8 mouse cellular contexts compared by ENCODE assay signal in the genomic region with DNA sequence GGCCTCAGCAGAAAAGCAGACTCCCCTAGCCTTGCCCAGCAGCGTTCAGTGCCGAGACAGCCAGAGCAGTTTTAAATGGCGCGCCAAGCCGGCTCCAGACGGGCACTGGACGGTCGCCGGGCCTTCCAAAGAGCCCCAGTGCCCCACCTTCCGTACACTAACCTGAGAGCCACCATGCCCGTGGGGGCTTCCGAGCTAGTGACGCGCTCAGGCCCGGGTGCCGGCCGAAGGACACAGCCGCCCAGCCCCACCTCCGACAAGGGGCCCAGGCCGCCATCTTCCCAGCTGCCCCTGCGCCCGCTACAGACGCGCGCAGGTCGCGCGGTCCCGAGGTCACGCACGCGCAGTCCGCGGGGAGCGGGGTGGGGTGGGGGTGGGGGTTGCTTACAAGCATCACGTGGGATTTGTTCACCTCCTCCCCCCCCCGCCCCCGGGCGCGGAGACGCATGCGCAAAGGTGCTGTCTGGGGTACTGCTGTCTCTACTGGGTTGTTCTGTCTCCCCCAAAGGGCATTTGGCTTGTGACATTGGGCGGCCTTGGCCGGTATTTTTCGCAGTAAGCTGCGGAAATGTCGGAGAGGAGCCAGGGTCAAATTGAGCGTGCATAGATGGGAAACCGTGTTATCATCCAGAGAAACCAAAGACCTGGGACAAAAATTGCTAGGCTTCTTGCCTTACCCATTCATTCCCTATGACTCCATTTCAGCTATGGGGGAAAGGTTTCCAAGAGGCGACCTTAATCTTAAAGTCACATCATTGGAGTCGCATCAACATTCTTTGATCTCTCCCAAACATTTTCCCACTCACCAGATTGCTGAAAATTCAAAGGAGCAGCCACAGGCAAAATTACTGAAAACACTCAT. TPM values are rescaled to one million over a fixed set of nuclear protein-coding genes. Genes with fewer than 3 reads are reported as not detected.
DNase-seq lines count a peak whose midpoint lies in the region; ATAC-seq and TF ChIP-seq lines count a peak whose summit lies in the region.

A gene (minus strand): TSS at position 341 of the 862 bp plus-strand sequence.

- H3K27me3 ChIP-seq in heart, embryonic 14.5 days (ENCODE audit: control insufficient read depth, insufficient read depth, low read length), result no peaks in the 10 kb centered on the region
- H3K27me3 ChIP-seq in liver, embryonic 14.5 days (ENCODE audit: control insufficient read depth, insufficient read depth, low read length), result no peaks in the 10 kb centered on the region
- H3K27me3 ChIP-seq in neural tube, embryonic 11.5 days (ENCODE audit: control insufficient read depth, insufficient read depth, low read length), result no peaks in the 10 kb centered on the region
- H3K27me3 ChIP-seq in stomach, postnatal 0 days (ENCODE audit: control insufficient read depth, insufficient read depth, low read length), result no peaks in the 10 kb centered on the region

- peak; percentile 62 for DNase-seq in c-Kit-negative CD71-positive TER-119-positive erythroid progenitor cells, embryonic 14.5 days (ENCODE audit: low read depth, low spot score)
- peak; percentile 83 for DNase-seq in fibroblast of lung, adult 2 months (ENCODE audit: low read depth)
- peak; percentile 97 to 98 for DNase-seq in kidney, postnatal 25 days
- DNase-seq in liver, embryonic 14.5 days (ENCODE audit: low read depth in 3 of 3, low spot score in 3 of 3), result peak; percentile 76 to 83 (median 78)
- DNase-seq in neural tube, embryonic 11.5 days (ENCODE audit: low spot score), result peak; percentile 99
- DNase-seq in stomach, postnatal 0 days (ENCODE audit: low spot score), result peak; percentile 98

- H3K4me1 ChIP-seq in heart, embryonic 14.5 days (ENCODE audit: control insufficient read depth in 2 of 2, insufficient read depth in 2 of 2, low read length in 2 of 2), result peaks cover 5 to 15% of the 10 kb centered on the region in 2 experiments; a peak in 3 of 4 replicates
- H3K4me1 ChIP-seq in liver, embryonic 14.5 days (replicated peaks; ENCODE audit: control insufficient read depth in 2 of 2, insufficient read depth in 2 of 2, low read length in 1 of 2), result peaks cover 2 to 9% of the 10 kb centered on the region in 2 experiments; a peak in 3 of 4 replicates
- peaks cover 7% of the 10 kb centered on the region; the same call in 1 of the 2 replicates for H3K4me1 ChIP-seq in neural tube, embryonic 11.5 days (ENCODE audit: control insufficient read depth, insufficient read depth, low read length)
- H3K4me1 ChIP-seq in stomach, postnatal 0 days (replicated peaks; ENCODE audit: control insufficient read depth, insufficient read depth), result no peaks in the 10 kb centered on the region

- no peaks in the 10 kb centered on the region for H3K9me3 ChIP-seq in heart, embryonic 14.5 days (ENCODE audit: control insufficient read depth, low read length)
- H3K9me3 ChIP-seq in liver, embryonic 14.5 days (ENCODE audit: control insufficient read depth, low read length), result no peaks in the 10 kb centered on the region
- H3K9me3 ChIP-seq in neural tube, embryonic 11.5 days (ENCODE audit: control insufficient read depth, low read length), result no peaks in the 10 kb centered on the region
- H3K9me3 ChIP-seq in stomach, postnatal 0 days (ENCODE audit: control insufficient read depth, low read length), result no peaks in the 10 kb centered on the region

- under 1% methylated on average over 45 of the region's 51 CpGs for WGBS in heart, embryonic 14.5 days
- WGBS in liver, embryonic 14.5 days (ENCODE audit: insufficient replicate concordance), result 1% methylated on average over 51 of the region's 51 CpGs
- under 1% methylated on average over 47 of the region's 51 CpGs for WGBS in neural tube, embryonic 11.5 days
- under 1% methylated on average over 33 of the region's 51 CpGs for WGBS in stomach, postnatal 0 days

- peak within 1 kb of the TSS; percentile 77 for H3K4me2 ChIP-seq in heart, embryonic 14.5 days (ENCODE audit: low read length)
- peak within 1 kb of the TSS; percentile 71 for H3K4me2 ChIP-seq in liver, embryonic 14.5 days (ENCODE audit: low read depth)
- H3K4me2 ChIP-seq in neural tube, embryonic 11.5 days (ENCODE audit: low read depth), result peak within 1 kb of the TSS; percentile 53
- peak within 1 kb of the TSS; percentile 73 for H3K4me2 ChIP-seq in stomach, postnatal 0 days (replicated peaks; ENCODE audit: low read depth)

- H3K4me3 ChIP-seq in heart, embryonic 14.5 days (ENCODE audit: control insufficient read depth in 1 of 2, insufficient read depth in 1 of 2, low read depth in 1 of 2, low read length in 2 of 2), result peak within 1 kb of the TSS; percentile 68 to 72
- H3K4me3 ChIP-seq in liver, embryonic 14.5 days (ENCODE audit: insufficient read depth in 1 of 2, low read depth in 2 of 2, low read length in 2 of 2), result peak within 1 kb of the TSS; percentile 90 to 94
- peak within 1 kb of the TSS; percentile 78 for H3K4me3 ChIP-seq in neural tube, embryonic 11.5 days (ENCODE audit: low read depth, low read length)
- peak within 1 kb of the TSS; percentile 84 for H3K4me3 ChIP-seq in stomach, postnatal 0 days (ENCODE audit: low read depth, low read length)

- H3K36me3 ChIP-seq in heart, embryonic 14.5 days (ENCODE audit: control insufficient read depth, insufficient read depth, low read length), result peaks cover 37% of the 10 kb centered on the region
- no peaks in the 10 kb centered on the region for H3K36me3 ChIP-seq in liver, embryonic 14.5 days (replicated peaks; ENCODE audit: control insufficient read depth, insufficient read depth, low read depth)
- no peaks in the 10 kb centered on the region; the same call in 1 of the 2 replicates for H3K36me3 ChIP-seq in neural tube, embryonic 11.5 days (ENCODE audit: control insufficient read depth, insufficient read depth, low read length)
- H3K36me3 ChIP-seq in stomach, postnatal 0 days (ENCODE audit: control insufficient read depth, insufficient read depth, low read length), result 0 out of 2 replicates have a peak, but pooled peaks cover 2% of the 10 kb centered on the region

- H3K9ac ChIP-seq in heart, embryonic 14.5 days (ENCODE audit: low read length), result peak within 1 kb of the TSS; percentile 86
- H3K9ac ChIP-seq in liver, embryonic 14.5 days (replicated peaks), result peak within 1 kb of the TSS; percentile 98
- peak within 1 kb of the TSS; percentile 97 for H3K9ac ChIP-seq in neural tube, embryonic 11.5 days (ENCODE audit: low read length)
- peak within 1 kb of the TSS; percentile 96 for H3K9ac ChIP-seq in stomach, postnatal 0 days (ENCODE audit: low read length)

- TF ChIP-seq CTCF in liver, embryonic 14.5 days (IDR thresholded peaks at IDR 0.05; ENCODE audit: low read depth), result no peak
- no peak for TF ChIP-seq CTCF in stomach, postnatal 0 days (IDR thresholded peaks at IDR 0.05; ENCODE audit: low read depth)

- TF ChIP-seq EP300 in liver, embryonic 14.5 days (IDR thresholded peaks at IDR 0.05; ENCODE audit: low read depth), result no peak
- no peak for TF ChIP-seq EP300 in stomach, postnatal 0 days (optimal IDR thresholded peaks at IDR 0.05)

- H3K27ac ChIP-seq in heart, embryonic 14.5 days (replicated peaks in 1 of 2; ENCODE audit: control insufficient read depth in 1 of 2, insufficient read depth in 1 of 2, low read depth in 2 of 2, low read length in 2 of 2), result peak within 1 kb of the TSS; percentile 86 to 90
- H3K27ac ChIP-seq in liver, embryonic 14.5 days, result peak within 1 kb of the TSS; percentile 65
- H3K27ac ChIP-seq in neural tube, embryonic 11.5 days (ENCODE audit: low read depth, low read length), result peak within 1 kb of the TSS; percentile 86
- peak within 1 kb of the TSS; percentile 93 for H3K27ac ChIP-seq in stomach, postnatal 0 days (replicated peaks)

- ATAC-seq in CD4-positive, CD25-positive, alpha-beta regulatory T cell, adult 4 months, result peak; percentile 89
- peak; percentile 98 for ATAC-seq in heart, embryonic 14.5 days (ENCODE audit: insufficient number of reproducible peaks, insufficient read depth, low FRiP score, low read depth)
- ATAC-seq in liver, embryonic 14.5 days (ENCODE audit: insufficient read depth), result peak; percentile 99
- ATAC-seq in neural tube, embryonic 11.5 days (ENCODE audit: insufficient read depth, low FRiP score, low TSS enrichment), result peak; percentile 97
- ATAC-seq in stomach, postnatal 0 days (ENCODE audit: low FRiP score, low TSS enrichment), result peak; percentile 100

RNA-seq across cellular contexts. Expression of the gene that starts here (rescaled TPM):
- 10 to 100 TPM; 19.1 to 29.5 TPM for polyA plus RNA-seq in CD4-positive, CD25-positive, alpha-beta regulatory T cell, adult 4 months (2017; shearing (Covaris generic))
- polyA plus RNA-seq in heart, embryonic 14.5 days (2014; fragmentation: Nextera tagmentation; extraction: Ambion mirVana), result 27.9 and 29.1 TPM in 2 replicates
- polyA plus RNA-seq in liver, embryonic 14.5 days (2012; rRNA removed), result 7.2 and 10.1 TPM in 2 replicates
- polyA plus RNA-seq in liver, embryonic 14.5 days (2014; fragmentation: Nextera tagmentation; extraction: Ambion mirVana), result 16.5 and 17.3 TPM in 2 replicates
- polyA plus RNA-seq in neural tube, embryonic 11.5 days (2014; fragmentation: Nextera tagmentation; extraction: Ambion mirVana), result 43.2 and 48.8 TPM in 2 replicates
- 19.8 and 21.6 TPM in 2 replicates for polyA plus RNA-seq in stomach, postnatal 0 days (2015; fragmentation: Nextera tagmentation; extraction: Ambion mirVana)

Comparison
In these comparisons a context has a peak if more than half of its experiments do, and no peak if none do; other contexts are left out.
1. Peak in every context shown above with its lines: DNase-seq, ATAC-seq, H3K4me3 ChIP-seq and H3K27ac ChIP-seq.